Mouse (Mus musculus): Measurements from ENCODE around the gene Dtymk. TPM values are rescaled to one million over a fixed set of nuclear protein-coding genes. Genes with fewer than 3 reads are reported as not detected.

Dtymk gene
- polyA plus RNA-seq, 1 experiment from 2014 or later = 86.4 TPM

GRCm38 (mm10) chr1:93825771-93826539 lies 24.2 kb upstream of the Dtymk start:
- no peaks in the 10 kb centered on the region for H3K27me3 ChIP-seq
- no peak for DNase-seq (ENCODE audit: low read depth, low spot score)
- POLR2A ChIA-PET = no interaction called here
- ATAC-seq = no peak
- no peak for TF ChIP-seq CTCF (IDR thresholded peaks at IDR 0.05)
- in situ Hi-C loops (cut with MboI; ENCODE audit: low pct_unique_long_range_greater_than_20kb) = no loop called here
- CTCF ChIA-PET = interaction anchor here (1.2 kb wide), 1 partner anchor 13 kb away, joined by 3 read pairs; no protein-coding TSS in a partner anchor

GRCm38 (mm10) chr1:93825105-93825674 lies 23.5 kb upstream of the Dtymk start:
- in situ Hi-C loops (cut with MboI; ENCODE audit: low pct_unique_long_range_greater_than_20kb) = no loop called here
- H3K27me3 ChIP-seq = no peaks in the 10 kb centered on the region
- ATAC-seq = peak; percentile 89
- TF ChIP-seq CTCF (IDR thresholded peaks at IDR 0.05) = no peak
- ChIA-PET CTCF (interaction anchor here (1.2 kb wide), 1 partner anchor 12 kb away, joined by 3 read pairs; no protein-coding TSS in a partner anchor), POLR2A (interaction anchor here (0.6 kb wide), 1 partner anchor 10 kb away, joined by 5 read pairs; no protein-coding TSS in a partner anchor)
- DNase-seq (ENCODE audit: low read depth, low spot score) = peak; percentile 80

GRCm38 (mm10) chr1:93824609-93825008 lies 22.9 kb upstream of the Dtymk start, which contains the start of gene D2hgdh:
D2hgdh (plus strand) TSS chr1:93824909.
- in situ Hi-C loops (cut with MboI; ENCODE audit: low pct_unique_long_range_greater_than_20kb) = no loop called here
- DNase-seq (ENCODE audit: low read depth, low spot score) (no peak), ATAC-seq (no peak)
- CTCF ChIA-PET = interaction anchor here (1.2 kb wide), 1 partner anchor 11 kb away, joined by 3 read pairs; no protein-coding TSS in a partner anchor
- POLR2A ChIA-PET = interaction anchor here (0.6 kb wide), 1 partner anchor 10 kb away, joined by 5 read pairs; no protein-coding TSS in a partner anchor
- no peak for TF ChIP-seq CTCF (IDR thresholded peaks at IDR 0.05)
- H3K27me3 ChIP-seq = no peaks in the 10 kb centered on the region

GRCm38 (mm10) chr1:93823796-93824495 lies 22.2 kb upstream of the Dtymk start:
- TF ChIP-seq CTCF (IDR thresholded peaks at IDR 0.05) = no peak
- no peak for ATAC-seq
- in situ Hi-C loops (cut with MboI; ENCODE audit: low pct_unique_long_range_greater_than_20kb) = no loop called here
- no peak for DNase-seq (ENCODE audit: low read depth, low spot score)
- ChIA-PET CTCF (no interaction called here), POLR2A (no interaction called here)
- H3K27me3 ChIP-seq = no peaks in the 10 kb centered on the region

GRCm38 (mm10) chr1:93818722-93819121 lies 17.0 kb upstream of the Dtymk start:
- no peaks in the 10 kb centered on the region for H3K27me3 ChIP-seq
- ATAC-seq = no peak
- no peak for DNase-seq (ENCODE audit: low read depth, low spot score)
- in situ Hi-C loops (cut with MboI; ENCODE audit: low pct_unique_long_range_greater_than_20kb) = no loop called here
- no peak for TF ChIP-seq CTCF (IDR thresholded peaks at IDR 0.05)
- POLR2A ChIA-PET = no interaction called here
- CTCF ChIA-PET = interaction anchor here (1.4 kb wide), 2 partner anchors 9 to 14 kb away, joined by 3 read pairs; no protein-coding TSS in a partner anchor

DNA sequence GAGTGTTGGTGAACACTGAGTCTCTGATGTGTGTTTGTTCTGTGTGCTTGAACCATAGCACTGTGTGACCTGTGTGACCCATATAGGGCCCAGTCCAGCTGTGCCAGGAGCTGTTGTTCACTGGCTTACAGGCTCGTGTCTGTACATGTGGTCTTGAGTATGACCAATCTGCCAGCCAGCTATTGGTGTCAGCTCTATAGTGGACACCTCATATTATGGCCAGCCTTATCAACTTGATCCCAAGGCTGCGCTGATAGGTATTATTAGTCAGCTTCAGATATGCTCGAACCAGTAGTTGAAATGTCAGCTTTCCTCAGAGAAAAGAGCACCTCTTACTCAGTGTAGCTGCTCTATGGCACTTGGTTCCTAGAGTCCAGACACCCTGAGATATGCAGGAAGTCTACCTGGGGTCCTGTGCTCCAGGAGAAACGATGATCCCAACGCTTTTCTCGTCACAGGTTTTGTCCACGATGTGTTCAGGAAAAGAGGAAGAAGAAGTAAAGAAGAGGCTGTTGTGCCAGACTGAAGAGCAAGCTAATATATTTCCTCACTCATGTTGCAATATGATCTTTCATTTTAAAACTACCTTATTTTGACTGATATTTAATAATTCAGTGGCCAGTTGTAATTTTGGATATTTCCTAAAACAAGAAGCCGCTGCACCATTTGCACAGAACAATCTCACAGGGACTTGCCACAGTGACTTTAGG lies 16.2 kb upstream of the Dtymk start:
- DNase-seq (ENCODE audit: low read depth, low spot score) = no peak
- ChIA-PET CTCF (interaction anchor here (1.4 kb wide), 2 partner anchors 10 to 15 kb away, joined by 3 read pairs; no protein-coding TSS in a partner anchor), POLR2A (no interaction called here)
- in situ Hi-C loops (cut with MboI; ENCODE audit: low pct_unique_long_range_greater_than_20kb) = no loop called here
- no peak for ATAC-seq
- no peak for TF ChIP-seq CTCF (IDR thresholded peaks at IDR 0.05)
- no peaks in the 10 kb centered on the region for H3K27me3 ChIP-seq

GRCm38 (mm10) chr1:93811495-93812039 lies 9.8 kb upstream of the Dtymk start:
- H3K27me3 ChIP-seq = no peaks in the 10 kb centered on the region
- CTCF ChIA-PET = no interaction called here
- no peak for ATAC-seq
- POLR2A ChIA-PET = no interaction called here
- in situ Hi-C loops (cut with MboI; ENCODE audit: low pct_unique_long_range_greater_than_20kb) = no loop called here
- no peak for TF ChIP-seq CTCF (IDR thresholded peaks at IDR 0.05)
- no peak for DNase-seq (ENCODE audit: low read depth, low spot score)

DNA sequence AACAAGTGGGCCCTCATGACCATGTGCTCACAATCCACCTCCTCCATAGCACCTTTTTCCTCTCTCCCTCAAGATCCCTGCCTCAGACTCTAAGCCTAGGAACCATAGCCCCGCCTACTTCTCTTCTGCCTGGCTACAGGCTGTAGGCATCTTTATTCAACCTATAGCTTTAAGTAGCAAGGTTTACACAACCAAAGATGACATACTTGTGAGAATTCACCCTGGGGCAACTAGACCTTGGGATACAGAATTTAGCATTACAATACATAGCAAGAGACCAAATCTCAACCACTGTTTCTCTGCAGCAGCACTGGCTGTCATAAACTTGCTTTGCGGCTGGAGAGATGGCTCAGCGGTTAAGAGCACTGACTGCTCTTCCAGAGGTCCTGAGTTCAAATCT lies 8.3 kb upstream of the Dtymk start:
- in situ Hi-C loops (cut with MboI; ENCODE audit: low pct_unique_long_range_greater_than_20kb) = no loop called here
- no peak for TF ChIP-seq CTCF (IDR thresholded peaks at IDR 0.05)
- ChIA-PET CTCF (no interaction called here), POLR2A (no interaction called here)
- H3K27me3 ChIP-seq = no peaks in the 10 kb centered on the region
- ATAC-seq (no peak), DNase-seq (ENCODE audit: low read depth, low spot score) (no peak)

DNA sequence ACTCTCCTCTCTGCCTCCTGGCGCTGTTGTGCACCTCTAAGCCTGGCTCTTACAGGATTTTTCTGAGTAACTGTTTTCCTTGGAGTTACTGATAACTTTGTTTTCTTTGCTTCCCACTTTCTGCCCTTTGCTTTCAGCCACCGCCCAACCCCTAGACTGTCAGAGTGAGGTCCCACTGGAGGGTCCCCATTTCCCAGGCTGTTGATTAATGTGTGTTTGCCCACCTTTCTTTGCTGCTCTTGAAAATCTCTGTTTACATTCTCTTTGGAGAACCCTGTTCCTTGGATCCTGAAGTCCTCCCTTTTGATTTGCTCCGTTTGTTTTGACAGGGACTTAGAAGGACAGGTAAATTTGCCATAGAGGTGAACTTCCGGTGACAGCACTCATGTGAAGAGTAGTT lies 7.1 kb upstream of the Dtymk start:
- no peak for ATAC-seq
- TF ChIP-seq CTCF (IDR thresholded peaks at IDR 0.05) = no peak
- in situ Hi-C loops (cut with MboI; ENCODE audit: low pct_unique_long_range_greater_than_20kb) = no loop called here
- CTCF ChIA-PET = no interaction called here
- no peak for DNase-seq (ENCODE audit: low read depth, low spot score)
- POLR2A ChIA-PET = no interaction called here
- H3K27me3 ChIP-seq = no peaks in the 10 kb centered on the region

Data from Patski (cell line).